Mouse (Mus musculus): Measurements from ENCODE around the gene Ifi207.
"Not testable (repeated sequence)": the region's sequence is repeated elsewhere in the genome, so short reads cannot be mapped to it uniquely, and the experiment has no call there.

Ifi207 gene

GRCm38 (mm10) chr1:173741656-173742055, at the start of gene Ifi207:
TSS of gene Ifi207 (minus strand) at chr1:173741747.
- no peak for ATAC-seq (ENCODE audit: low TSS enrichment)

GRCm38 (mm10) chr1:173773457-173773856, 31.9 kb upstream of the Ifi207 start:
- not testable (repeated sequence) for ATAC-seq (ENCODE audit: low TSS enrichment)

GRCm38 (mm10) chr1:173766848-173767617, 25.5 kb upstream of the Ifi207 start, which contains the start of gene Ifi204:
TSS of gene Ifi204 (minus strand) at chr1:173766943.
- 0 out of 2 replicates have a peak, but pooled peaks have one; percentile 27 for ATAC-seq (ENCODE audit: low TSS enrichment)

GRCm38 (mm10) chr1:173760032-173760431, 18.5 kb upstream of the Ifi207 start:
- ATAC-seq (ENCODE audit: low TSS enrichment) = not testable (repeated sequence)

- ATAC-seq (ENCODE audit: low TSS enrichment) = no peak
These were observed 715 bp upstream of the Ifi207 start for GRCm38 (mm10) chr1:173742262-173742661.

- ATAC-seq (ENCODE audit: low TSS enrichment) = no peak
These were observed 1.0 kb downstream of the Ifi207 start for GRCm38 (mm10) chr1:173740537-173740936.

- peak; percentile 27 for ATAC-seq (ENCODE audit: low TSS enrichment)
These were observed 4.6 kb downstream of the Ifi207 start for GRCm38 (mm10) chr1:173736986-173737385.

- ATAC-seq (ENCODE audit: low TSS enrichment) = not testable (repeated sequence)
These were observed 6.5 kb downstream of the Ifi207 start for GRCm38 (mm10) chr1:173735015-173735414.

- ATAC-seq (ENCODE audit: low TSS enrichment) = no peak
These were observed 8.3 kb downstream of the Ifi207 start for GRCm38 (mm10) chr1:173733219-173733618.

GRCm38 (mm10) chr1:173694270-173694669, 47.3 kb downstream of the Ifi207 start:
- no peak for ATAC-seq (ENCODE audit: low TSS enrichment)

- ATAC-seq (ENCODE audit: low TSS enrichment) = not testable (repeated sequence)
These were observed 62.9 kb downstream of the Ifi207 start for GRCm38 (mm10) chr1:173678605-173679004.

- not testable (repeated sequence) for ATAC-seq (ENCODE audit: low TSS enrichment)
These were observed 68.0 kb downstream of the Ifi207 start, which contains the start of gene Ifi208 for GRCm38 (mm10) chr1:173673458-173674097. TSS of gene Ifi208 (plus strand) at chr1:173673675.

All from frontal cortex, adult (tissue).